In the genomic region with DNA sequence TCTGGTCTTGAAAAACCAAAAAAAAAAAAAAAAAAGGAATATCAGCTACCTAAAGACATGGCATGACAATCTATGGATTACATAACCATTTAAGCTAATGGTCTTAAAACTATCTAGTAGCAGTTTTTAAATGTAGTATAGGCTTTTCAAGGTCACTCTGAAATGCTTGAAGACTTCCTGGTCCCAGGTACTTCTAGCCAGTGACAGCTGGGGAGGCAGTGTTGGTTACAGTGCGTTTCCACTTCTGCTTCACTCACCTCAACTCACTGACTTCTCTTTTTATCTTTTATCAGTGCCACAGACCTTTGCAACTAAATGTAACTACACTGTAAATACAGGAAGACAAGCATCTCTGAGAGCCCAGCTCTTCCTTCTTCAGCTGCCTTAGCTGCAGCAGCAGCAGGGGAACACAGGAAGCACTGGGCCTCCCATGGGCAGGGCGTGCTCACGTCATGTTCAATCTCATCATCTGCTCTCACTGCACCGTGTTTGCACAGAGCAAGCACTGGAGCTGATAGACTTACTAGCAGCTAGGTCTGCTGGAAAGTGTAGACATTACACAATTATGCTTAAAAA, we compare ENCODE assay signal across 12 mouse cellular contexts. TPM values are rescaled to one million over a fixed set of nuclear protein-coding genes. Genes with fewer than 3 reads are reported as not detected.
DNase-seq lines count a peak whose midpoint lies in the region; ATAC-seq and TF ChIP-seq lines count a peak whose summit lies in the region.
"Had no signal": no experiment of that assay in that cellular context is flagged by ENCODE, and none has a peak within 500 bp of the region (broad histone marks: within the 10 kb centered on the region; RNA-seq: fewer than 3 reads in every experiment).

No protein-coding gene starts in this region.

- WGBS in thymus, adult 2 months, result 30% methylated on average over 4 of the region's 4 CpGs

- ATAC-seq in megakaryocyte progenitor cell, adult 5-6 weeks (replicated peaks; ENCODE audit: poor library complexity), result peak; percentile 64

- no peak for TF ChIP-seq CTCF in thymus, adult 2 months (IDR thresholded peaks at IDR 0.05; ENCODE audit: borderline replicate concordance, control insufficient read depth, extremely low read depth, insufficient read depth, low read length, poor library complexity)

- peaks cover 50% of the 10 kb centered on the region for H3K36me3 ChIP-seq in thymus, adult 2 months (ENCODE audit: control insufficient read depth, insufficient read depth, low read length)

- no peak for TF ChIP-seq POLR2A in thymus, adult 2 months (IDR thresholded peaks at IDR 0.05; ENCODE audit: control insufficient read depth, extremely low read depth, insufficient read depth, low read length, poor library complexity)

- no peak overlapping the region for H3K27ac ChIP-seq in thymus, adult 2 months (ENCODE audit: control insufficient read depth, insufficient read depth, low read length)
- H3K27ac ChIP-seq: hindbrain, embryonic 14.5 days; liver, embryonic 15.5 days; midbrain, embryonic 12.5 days had no signal

- H3K4me1 ChIP-seq in thymus, adult 2 months (replicated peaks; ENCODE audit: control insufficient read depth, insufficient read depth, low read length), result no peaks in the 10 kb centered on the region; the same call in 1 of the 2 replicates
- H3K4me1 ChIP-seq: liver, embryonic 15.5 days; midbrain, embryonic 12.5 days had no signal

- H3K4me3 ChIP-seq in thymus, adult 2 months (ENCODE audit: control insufficient read depth, insufficient read depth, low read length), result no peak overlapping the region
- H3K4me3 ChIP-seq: liver, embryonic 15.5 days; midbrain, embryonic 12.5 days had no signal

- DNase-seq in thymus, adult 2 months, result peak; percentile 4
- DNase-seq in thymus, adult 18-20 months, result no peak
- DNase-seq in cerebellum, adult 8-10 months, result peak; percentile 25
- peak; percentile 38 for DNase-seq in thymus, postnatal 4 days
- no peak for DNase-seq in kidney, adult 11 months
- DNase-seq in adrenal gland, postnatal 4 days (ENCODE audit: low spot score in 2 of 2), result no peak
- DNase-seq in lung, postnatal 14 days, result no peak
- DNase-seq: right cerebral cortex, adult 18-20 months had no signal

- no peaks in the 10 kb centered on the region for H3K27me3 ChIP-seq in thymus, adult 2 months (ENCODE audit: control insufficient read depth, insufficient read depth, low read length)
- H3K27me3 ChIP-seq: liver, embryonic 15.5 days; midbrain, embryonic 12.5 days had no signal

RNA-seq across cellular contexts. Expression of a gene that starts 46.0 kb away (rescaled TPM):
- 23.3 and 23.4 TPM in 2 replicates for polyA plus RNA-seq in thymus, adult 2 months (2012; rRNA removed)
- 19.7 and 29.7 TPM in 2 replicates for total RNA-seq in megakaryocyte progenitor cell, adult 5-6 weeks (2015)
- total RNA-seq in megakaryocyte progenitor cell, adult 5-6 weeks (2017), result 25.5 and 27.3 TPM in 2 replicates
- 10 to 100 TPM; 32.9 to 33.8 TPM for total RNA-seq in adrenal gland, postnatal 4 days (2021)

Comparison
In these comparisons a context has a peak if more than half of its experiments do, and no peak if none do; other contexts are left out.
1. DNase-seq: peak in thymus, adult 2 months (single experiment), cerebellum, adult 8-10 months (single experiment) and thymus, postnatal 4 days (single experiment); none in thymus, adult 18-20 months (0 of 2), kidney, adult 11 months (single experiment), adrenal gland, postnatal 4 days (0 of 2) and lung, postnatal 14 days (single experiment).